Mouse (Mus musculus) heart, postnatal 0 days (tissue): ENCODE measurements around the gene Gm3327. TPM values are rescaled to one million over a fixed set of nuclear protein-coding genes. Genes with fewer than 3 reads are reported as not detected.
"Not testable (repeated sequence)": the region's sequence is repeated elsewhere in the genome, so short reads cannot be mapped to it uniquely, and the experiment has no call there.

Experiments used
- ATAC-seq: fragments of 200-750 bp; cut with Nextera tagmentation; 2 replicates; pipeline ENCODE4 v1.8.0; 2017; ENCODE audit warnings: low read depth, moderate number of reproducible peaks, moderate library complexity; ENCODE audit not compliant: insufficient read depth
- DNase-seq: peaks from one replicate; pipeline ENCODE4 v3.0.0-alpha.2; 2016; ENCODE audit warnings: low spot score
- H3K27ac ChIP-seq: fragments of 300-500 bp; sonication (generic); 2 replicates; pipeline ENCODE4 v1.5.1; 2014; ENCODE audit warnings: low read depth, mild to moderate bottlenecking
- H3K27me3 ChIP-seq: fragments of 300-500 bp; sonication (generic); 2 replicates; pipeline ENCODE4 v1.6.1; 2014; ENCODE audit warnings: low read length, mixed read lengths; ENCODE audit not compliant: control insufficient read depth, insufficient read depth
- H3K36me3 ChIP-seq: fragments of 300-500 bp; sonication (generic); replicated peaks from 2 replicates; pipeline ENCODE4 v1.6.1; 2014; ENCODE audit warnings: low read length, mixed read lengths; ENCODE audit not compliant: control insufficient read depth, insufficient read depth
- H3K4me1 ChIP-seq: fragments of 300-500 bp; sonication (generic); 2 replicates; pipeline ENCODE4 v1.6.1; 2014; ENCODE audit warnings: antibody characterized with exemption; ENCODE audit not compliant: control insufficient read depth, insufficient read depth
- H3K4me2 ChIP-seq: fragments of 300-500 bp; sonication (generic); 2 replicates; pipeline ENCODE4 v1.6.1; 2014; ENCODE audit warnings: low read depth, mild to moderate bottlenecking, low read length, moderate library complexity
- H3K4me3 ChIP-seq: fragments of 300-500 bp; sonication (generic); 2 replicates; pipeline ENCODE4 v1.5.1; 2014; ENCODE audit warnings: low read depth, low read length
- H3K9ac ChIP-seq: fragments of 300-500 bp; sonication (generic); replicated peaks from 2 replicates; pipeline ENCODE4 v1.6.1; 2014; ENCODE audit warnings: low read depth, low read length, mixed read lengths
- H3K9me3 ChIP-seq: fragments of 300-500 bp; sonication (generic); replicated peaks from 2 replicates; pipeline ENCODE4 v1.6.1; 2016; ENCODE audit warnings: low read length; ENCODE audit not compliant: control insufficient read depth
- WGBS: fragments of 180-500 bp; shearing (Covaris S2); extraction: QIAGEN DNeasy Blood & Tissue Kit; methylation state at CpG from one replicate; pipeline ENCODE4 v1.1.7; 2014; 5-methylcytosine and 5-hydroxymethylcytosine counted together
- polyA plus RNA-seq: library from polyadenylated mRNA; unstranded; fragments of >200 nt; fragmentation: Nextera tagmentation; extraction: Ambion mirVana; gene quantifications from 2 replicates; pipeline ENCODE4 v1.2.1, GENCODE M21; 2015
- total RNA-seq: library from RNA; depleted of rRNA; stranded (reverse); fragments of >200 nt; gene quantifications from 2 replicates; pipeline ENCODE4 v1.2.3, GENCODE M21; 2014; ENCODE audit warnings: low replicate concordance; rRNA removed

Gm3327 gene
- total RNA-seq (not detected in 2 replicates), polyA plus RNA-seq (not detected in 2 replicates)

DNA sequence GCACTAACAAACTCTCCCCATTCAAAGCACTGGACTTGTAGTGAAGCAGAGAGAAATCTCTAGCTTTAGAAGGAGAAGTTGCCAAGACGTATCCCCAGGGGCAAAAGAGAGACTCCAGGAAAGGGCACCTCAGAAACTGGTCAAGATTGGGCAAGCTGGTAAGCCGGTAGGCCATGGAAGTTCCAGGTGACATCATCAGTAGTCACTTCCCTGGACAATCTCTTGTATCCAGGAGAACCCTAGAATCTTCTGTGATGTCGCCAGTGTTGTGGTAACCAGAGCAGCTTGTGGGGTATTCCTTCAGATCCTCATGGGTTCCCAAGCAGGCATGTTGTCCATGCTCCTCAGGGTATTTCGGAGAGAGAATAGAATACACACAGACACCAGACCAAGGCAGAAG lies at the start of gene Gm3327:
Gene Gm3327 (plus strand): TSS at position 301 of the 400 bp plus-strand sequence.
- 79% methylated on average over 3 of the region's 4 CpGs for WGBS
- H3K9me3 ChIP-seq, H3K27me3 ChIP-seq, H3K36me3 ChIP-seq, H3K4me2 ChIP-seq, H3K9ac ChIP-seq, H3K27ac ChIP-seq, DNase-seq, H3K4me1 ChIP-seq, H3K4me3 ChIP-seq, ATAC-seq: not testable (repeated sequence)

DNA sequence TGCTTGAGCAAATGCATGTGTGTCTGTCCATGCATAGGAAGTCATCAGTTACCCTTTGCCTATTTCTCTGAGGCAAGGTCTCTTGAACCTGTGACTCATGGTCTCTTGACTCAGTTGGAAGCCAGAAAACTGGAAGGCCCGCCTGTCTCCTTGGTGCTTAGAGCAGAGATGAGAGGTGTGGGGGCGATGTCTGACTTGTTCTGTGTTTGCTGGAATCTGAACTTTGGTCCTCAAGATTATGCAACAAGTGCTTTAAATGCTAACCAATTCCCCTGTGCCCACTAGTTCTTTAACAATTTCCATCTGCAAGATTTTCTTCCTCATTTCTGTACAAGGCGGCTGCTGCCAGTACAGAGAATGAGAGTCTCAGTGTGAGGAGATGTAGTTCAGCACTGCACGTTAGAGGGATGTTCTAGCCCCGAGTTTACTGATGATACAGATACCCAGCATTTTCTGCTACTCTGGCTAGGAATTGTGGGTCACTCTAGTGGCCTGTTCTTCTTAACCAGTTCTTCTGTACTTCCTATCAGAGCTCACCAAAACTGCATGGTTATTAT lies 45.8 kb upstream of the Gm3327 start:
- H3K4me3 ChIP-seq, H3K27me3 ChIP-seq, H3K4me1 ChIP-seq, ATAC-seq, DNase-seq, H3K4me2 ChIP-seq, H3K9me3 ChIP-seq, H3K9ac ChIP-seq, H3K27ac ChIP-seq, H3K36me3 ChIP-seq: not testable (repeated sequence)
- 54% methylated on average over 5 of the region's 5 CpGs for WGBS

DNA sequence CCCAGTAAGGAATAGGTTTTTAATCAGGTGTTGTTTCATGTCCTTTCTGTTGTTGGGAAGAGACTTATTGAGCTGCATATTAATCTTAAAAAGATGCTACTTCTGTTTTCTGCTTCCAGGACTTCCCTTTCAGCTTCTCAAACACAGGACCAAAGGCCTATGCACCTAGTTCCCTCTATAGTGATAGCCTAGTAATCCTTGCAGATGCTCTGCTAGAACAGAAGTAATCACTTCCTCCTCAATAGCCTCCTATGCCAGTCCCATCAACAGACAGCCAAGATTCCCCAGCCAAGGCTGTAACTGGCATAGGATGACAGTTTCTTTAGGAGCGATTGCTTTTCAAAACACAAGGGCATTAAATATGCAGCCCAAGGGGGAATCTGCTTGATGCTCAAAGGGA lies 37.1 kb upstream of the Gm3327 start:
- not testable (repeated sequence) for H3K27ac ChIP-seq, H3K36me3 ChIP-seq, DNase-seq, H3K9me3 ChIP-seq, H3K4me3 ChIP-seq, H3K4me1 ChIP-seq, H3K4me2 ChIP-seq, H3K9ac ChIP-seq, ATAC-seq, H3K27me3 ChIP-seq
- WGBS = 71% methylated on average over 1 of the region's 1 CpGs

DNA sequence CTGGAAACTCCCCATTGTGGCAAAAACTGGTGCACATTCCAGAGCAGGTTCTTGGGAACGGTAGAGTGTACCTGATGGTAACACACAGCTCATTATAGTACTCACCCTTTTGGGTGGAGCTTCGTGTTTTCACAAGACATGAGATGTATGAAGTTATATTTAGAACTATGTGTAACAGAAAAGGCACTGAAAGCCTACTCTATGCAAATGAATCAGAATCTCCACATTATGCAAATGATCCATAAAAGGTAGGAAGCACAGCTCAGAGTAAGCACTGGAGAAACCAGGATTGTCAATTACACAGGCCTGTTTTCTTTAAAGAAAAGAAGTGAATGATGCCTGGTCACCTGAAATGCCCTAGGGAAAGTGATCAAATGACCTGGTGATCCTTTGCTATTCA lies 36.1 kb upstream of the Gm3327 start:
- H3K9me3 ChIP-seq, H3K4me3 ChIP-seq, H3K4me1 ChIP-seq, DNase-seq, H3K27me3 ChIP-seq, H3K27ac ChIP-seq, ATAC-seq, H3K9ac ChIP-seq, H3K4me2 ChIP-seq, H3K36me3 ChIP-seq: not testable (repeated sequence)
- 52% methylated on average over 2 of the region's 2 CpGs for WGBS

DNA sequence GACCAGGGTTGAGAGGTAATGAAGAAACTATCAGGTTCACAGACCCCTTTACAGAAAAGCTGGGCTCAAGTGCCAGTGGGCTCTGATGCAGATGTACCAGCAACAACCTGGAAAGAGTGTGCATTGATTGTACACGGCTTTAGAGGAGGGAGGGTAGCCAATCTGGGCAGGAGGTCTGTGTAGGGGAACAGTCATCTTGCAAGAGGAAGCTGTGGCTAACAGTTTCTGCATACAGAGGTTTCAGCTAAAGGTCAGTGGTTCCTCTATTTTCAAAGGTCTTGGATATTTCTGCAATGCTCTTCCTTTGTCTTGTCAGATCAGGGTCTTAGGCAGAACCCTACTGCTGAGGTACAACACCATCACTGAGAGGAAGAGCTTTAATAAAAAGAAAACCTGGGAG lies 32.1 kb upstream of the Gm3327 start:
- H3K9ac ChIP-seq, H3K27me3 ChIP-seq, H3K4me1 ChIP-seq, H3K4me2 ChIP-seq, DNase-seq, H3K27ac ChIP-seq, H3K4me3 ChIP-seq, H3K36me3 ChIP-seq, H3K9me3 ChIP-seq, ATAC-seq: not testable (repeated sequence)
- WGBS = 46% methylated on average over 1 of the region's 1 CpGs

DNA sequence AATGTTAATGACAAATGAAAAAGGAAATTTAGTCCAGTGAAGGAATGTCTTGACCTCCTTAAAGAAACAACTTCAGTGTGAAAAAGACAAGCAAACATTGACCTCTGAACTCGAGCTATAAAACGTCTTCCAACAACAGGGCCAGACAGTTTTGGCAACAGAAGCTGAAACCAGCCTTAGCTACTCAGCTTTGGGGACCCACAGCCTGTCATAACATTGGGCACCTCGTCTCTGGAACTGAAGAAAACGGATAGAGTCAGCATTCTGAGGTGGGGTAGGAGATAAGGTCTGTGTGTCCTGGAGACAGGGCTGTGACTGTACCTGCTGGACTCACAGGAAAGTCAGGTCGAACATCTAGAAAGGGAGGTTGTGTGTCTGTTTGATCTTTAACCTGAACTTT lies 29.2 kb upstream of the Gm3327 start:
- H3K36me3 ChIP-seq, H3K9me3 ChIP-seq, ATAC-seq, H3K27ac ChIP-seq, H3K4me1 ChIP-seq, H3K4me2 ChIP-seq, H3K4me3 ChIP-seq, DNase-seq, H3K9ac ChIP-seq, H3K27me3 ChIP-seq: not testable (repeated sequence)
- WGBS = 36% methylated on average over 5 of the region's 5 CpGs

DNA sequence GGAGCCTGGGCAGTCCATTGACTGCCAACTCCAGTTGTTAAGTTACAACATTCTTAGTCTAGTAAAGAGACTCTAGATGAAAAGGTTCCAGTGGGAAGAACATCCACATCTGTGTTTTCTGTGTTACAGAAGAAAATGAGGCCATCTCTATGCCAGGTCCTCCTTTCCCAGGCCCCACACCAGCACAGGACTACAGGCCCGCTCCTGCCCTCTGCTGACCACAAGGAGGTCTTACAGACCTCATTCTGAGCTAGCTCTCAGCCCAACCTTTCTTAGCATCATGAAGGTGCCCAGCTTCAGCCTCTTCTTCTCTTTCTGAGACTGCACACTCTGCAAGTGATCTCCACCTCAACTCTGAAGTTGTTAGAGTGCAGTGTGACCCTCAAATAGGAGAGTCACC lies 23.6 kb upstream of the Gm3327 start:
- H3K9me3 ChIP-seq, H3K27me3 ChIP-seq, H3K9ac ChIP-seq, H3K4me2 ChIP-seq, H3K4me3 ChIP-seq, H3K4me1 ChIP-seq, DNase-seq, ATAC-seq, H3K36me3 ChIP-seq, H3K27ac ChIP-seq: not testable (repeated sequence)
- WGBS = no CpG with 5 or more reads among the region's 1 CpGs

DNA sequence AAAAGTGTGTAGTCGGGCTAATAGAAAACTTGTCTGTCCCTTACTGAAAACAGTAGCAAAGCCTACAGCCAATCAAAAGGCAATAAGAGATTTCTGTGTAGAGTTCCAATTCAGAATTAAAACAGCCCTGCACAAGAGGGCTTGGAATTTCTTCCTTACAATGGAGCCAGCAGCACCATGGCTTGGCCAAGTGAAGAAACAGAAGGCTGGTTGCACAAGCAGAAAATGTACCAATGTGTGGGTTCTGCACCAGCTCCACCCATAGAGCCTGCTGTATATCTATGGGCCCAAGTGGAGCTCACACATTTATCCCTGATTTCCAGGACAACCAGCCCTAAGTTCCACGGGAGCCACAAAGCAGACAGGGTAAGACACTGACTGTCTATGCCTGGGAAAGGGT lies 21.3 kb upstream of the Gm3327 start, which contains the start of gene Ear2:
Gene Ear2 (plus strand): TSS at position 301 of the 400 bp plus-strand sequence.
- not testable (repeated sequence) for H3K4me1 ChIP-seq, DNase-seq
- 62% methylated on average over 2 of the region's 2 CpGs for WGBS

More for the DNA sequence above, 21.3 kb upstream of the Gm3327 start, which contains the start of gene Ear2:
- H3K36me3 ChIP-seq, ATAC-seq, H3K4me2 ChIP-seq, H3K9ac ChIP-seq, H3K27me3 ChIP-seq, H3K4me3 ChIP-seq, H3K9me3 ChIP-seq, H3K27ac ChIP-seq: not testable (repeated sequence)
